Mouse (Mus musculus): ENCODE measurements around the gene Fmo4.

DNA sequence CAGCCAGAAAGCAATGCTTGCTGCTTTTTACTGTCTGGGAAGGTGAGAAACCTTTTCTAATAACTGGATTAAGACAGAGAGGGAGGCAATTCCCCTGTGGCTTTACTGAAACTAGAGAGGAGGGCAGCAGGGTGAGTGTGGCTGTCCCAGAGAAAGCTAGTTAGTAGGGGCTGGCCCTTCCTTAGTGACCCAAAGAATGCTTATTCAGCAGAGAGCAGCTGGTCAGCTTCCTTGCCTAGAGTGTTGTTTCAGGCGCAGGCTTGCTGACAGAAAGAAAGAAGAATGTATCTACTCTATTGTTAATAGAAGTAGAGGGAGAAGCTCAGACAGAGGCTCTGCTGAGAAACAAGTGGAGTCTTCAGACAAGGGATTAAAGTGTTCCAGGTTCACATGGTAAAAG is 48.6 kb upstream of the Fmo4 start:
- TF ChIP-seq POLR2A (IDR thresholded peaks at IDR 0.05; ENCODE audit: low read depth, low read length) (no peak), CTCF (conservative IDR thresholded peaks at IDR 0.05; ENCODE audit: insufficient read depth, insufficient read length, low read depth, low read length) (no peak)
